Mouse (Mus musculus) lung, adult 18-20 months (tissue): ENCODE data around the gene Spaca1.
"Not testable (repeated sequence)": the region's sequence is repeated elsewhere in the genome, so short reads cannot be mapped to it uniquely, and the experiment has no call there.

Experiments used
- DNase-seq, 2 experiments: peaks; one replicate each; pipeline ENCODE4 v3.0.0; 2022; ENCODE audit warnings: mixed read lengths in 2 of 2

Gene Spaca1

DNA sequence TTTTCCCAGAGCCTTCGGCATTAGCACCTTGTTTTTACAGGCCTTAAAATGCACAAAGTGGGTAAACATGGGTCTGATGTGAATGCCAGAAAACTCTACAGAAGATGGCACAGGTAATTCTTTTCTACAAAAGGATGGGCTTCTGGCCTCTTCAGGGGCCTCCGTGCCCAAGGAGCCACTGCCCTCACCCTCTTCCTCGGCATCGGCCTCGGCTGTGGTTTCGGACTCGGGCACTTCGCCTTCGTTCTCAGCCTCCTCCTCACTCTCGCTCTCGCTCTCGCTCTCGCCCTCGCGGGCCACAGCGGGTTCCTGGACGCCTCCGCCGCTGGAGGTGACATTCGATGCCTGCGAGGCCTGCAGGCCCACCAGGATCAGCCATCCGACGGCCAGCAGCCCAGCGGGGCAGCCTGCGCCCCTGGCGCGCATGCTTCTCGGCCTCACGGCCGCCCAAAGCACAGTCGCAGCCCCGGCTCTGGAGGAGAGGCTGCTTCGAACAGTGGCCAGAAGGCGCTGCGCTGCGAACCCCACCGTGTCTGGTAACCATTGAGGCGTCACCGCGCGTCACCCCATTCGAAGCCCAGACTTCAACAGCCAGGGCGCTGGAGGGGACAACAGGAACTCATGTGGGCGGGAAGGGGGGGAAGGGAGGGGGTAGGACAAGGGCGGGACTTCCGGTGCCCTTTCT lies at the start of gene Spaca1:
Gene Spaca1 (minus strand): TSS at position 621 of the 685 bp plus-strand sequence.
- DNase-seq = no peak

DNA sequence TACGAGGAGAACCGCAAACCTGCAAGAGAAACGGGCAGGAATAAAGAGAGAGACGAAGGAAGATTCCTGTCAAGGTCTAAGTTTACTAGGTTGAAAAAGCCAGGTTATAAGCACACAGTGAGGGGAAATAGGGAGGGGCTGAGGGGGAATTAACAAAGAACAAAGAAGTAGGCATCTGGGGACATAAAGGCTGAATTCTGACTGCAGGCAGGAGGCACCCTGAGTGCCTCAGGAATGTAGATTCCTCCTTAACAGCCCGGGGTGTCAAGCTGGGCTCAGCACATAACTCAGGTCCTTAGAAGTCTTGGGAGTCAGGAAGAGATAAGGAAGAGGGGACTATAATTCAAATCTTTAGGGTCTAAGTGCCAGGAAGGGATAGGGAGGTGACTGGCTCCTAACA lies 37.3 kb upstream of the Spaca1 start:
- DNase-seq = not testable (repeated sequence)

DNA sequence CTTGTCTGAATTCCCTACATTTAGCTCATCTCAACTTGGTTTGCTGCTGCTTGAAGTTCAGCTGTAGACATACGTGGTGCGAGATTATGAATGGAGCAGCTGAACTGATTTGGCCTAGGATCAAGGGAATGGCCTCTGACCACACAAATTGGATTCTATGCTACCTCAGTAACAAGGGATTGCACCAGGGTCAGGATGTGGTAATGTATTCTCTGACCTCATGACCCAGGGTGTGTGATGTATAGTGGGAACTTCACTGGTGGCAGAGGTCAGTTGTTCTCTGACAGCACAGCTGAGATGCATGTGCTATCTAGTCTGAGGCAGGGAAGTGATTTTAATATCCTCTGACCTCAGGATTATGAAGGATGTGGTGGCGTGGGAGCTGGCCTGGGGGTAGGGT lies 31.1 kb upstream of the Spaca1 start:
- no peak for DNase-seq

DNA sequence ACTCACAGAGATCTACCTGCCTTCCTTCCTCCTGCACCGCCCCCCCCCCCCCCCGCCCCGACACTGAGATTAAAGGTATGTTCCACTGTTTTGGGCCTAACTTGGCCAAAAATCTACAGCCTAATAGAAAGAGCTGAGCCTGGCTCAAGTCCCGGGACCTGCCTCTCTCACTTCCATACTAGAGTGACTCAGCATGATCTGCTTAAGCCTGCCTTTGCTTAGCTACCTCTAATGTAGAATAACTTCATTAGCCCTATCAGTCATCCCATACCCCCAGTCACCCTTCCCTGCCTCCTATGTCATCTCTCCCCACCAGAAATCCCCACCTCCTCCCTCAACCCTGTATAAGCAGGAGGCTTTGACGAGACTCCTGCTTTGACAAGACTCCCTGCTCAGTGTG lies 19.0 kb upstream of the Spaca1 start:
- DNase-seq = no peak

DNA sequence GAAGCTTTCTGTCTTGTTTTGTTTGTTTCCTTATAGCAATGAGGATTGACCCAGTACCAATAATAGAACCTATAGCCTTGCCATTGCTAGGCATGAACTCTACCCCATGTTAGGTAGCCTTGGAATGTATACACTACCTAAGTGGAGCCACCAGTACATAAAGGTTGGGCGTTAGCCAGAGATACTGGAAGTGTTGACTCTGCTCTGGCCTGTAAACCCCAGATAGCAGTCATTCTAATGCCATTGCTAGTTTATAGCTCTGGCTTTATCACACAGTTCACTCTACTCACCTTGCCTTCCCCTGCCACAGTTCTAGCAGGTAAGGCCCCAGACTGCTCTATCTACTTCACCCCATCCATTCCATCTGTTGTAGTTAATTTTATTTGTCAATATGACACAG lies 8.3 kb upstream of the Spaca1 start:
- no peak for DNase-seq

DNA sequence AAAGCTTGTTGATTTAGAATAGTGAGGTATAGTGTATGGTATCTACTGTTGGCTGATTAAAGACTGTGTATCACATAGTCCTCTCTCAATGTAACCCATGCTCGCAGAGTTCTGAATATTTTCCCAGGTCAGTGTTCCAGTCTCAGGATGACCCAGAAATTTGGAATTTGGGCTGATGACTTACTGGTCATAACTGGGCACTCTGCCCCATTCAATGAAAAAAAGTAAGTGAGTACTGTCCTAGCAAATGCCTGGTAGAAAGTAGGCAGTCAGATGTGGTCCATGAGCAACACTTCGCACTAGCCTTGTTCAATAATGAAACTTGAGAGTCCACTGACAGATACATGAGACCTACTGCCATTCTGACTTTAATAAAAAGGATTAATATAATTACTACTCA lies 23.2 kb downstream of the Spaca1 start:
- DNase-seq = no peak

DNA sequence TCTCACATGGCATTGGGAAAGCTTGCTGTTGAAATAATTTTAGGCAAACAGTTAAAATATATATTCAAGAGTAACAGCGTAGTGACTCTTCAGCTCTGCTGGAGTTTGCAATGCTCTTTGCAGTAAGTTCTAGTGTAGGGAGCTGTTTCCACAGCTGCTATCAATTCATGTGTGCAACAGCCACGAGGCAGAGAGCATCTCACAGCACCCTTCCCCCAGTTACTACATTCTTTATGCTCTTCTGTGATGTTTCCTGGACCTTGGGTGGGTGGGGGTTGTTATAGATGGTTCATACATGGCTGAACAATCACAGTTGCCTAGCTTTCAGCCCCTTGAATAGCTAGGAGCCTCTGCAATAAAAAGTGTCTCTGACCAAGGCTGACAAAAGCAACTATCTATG lies 28.5 kb downstream of the Spaca1 start:
- DNase-seq = no peak

DNA sequence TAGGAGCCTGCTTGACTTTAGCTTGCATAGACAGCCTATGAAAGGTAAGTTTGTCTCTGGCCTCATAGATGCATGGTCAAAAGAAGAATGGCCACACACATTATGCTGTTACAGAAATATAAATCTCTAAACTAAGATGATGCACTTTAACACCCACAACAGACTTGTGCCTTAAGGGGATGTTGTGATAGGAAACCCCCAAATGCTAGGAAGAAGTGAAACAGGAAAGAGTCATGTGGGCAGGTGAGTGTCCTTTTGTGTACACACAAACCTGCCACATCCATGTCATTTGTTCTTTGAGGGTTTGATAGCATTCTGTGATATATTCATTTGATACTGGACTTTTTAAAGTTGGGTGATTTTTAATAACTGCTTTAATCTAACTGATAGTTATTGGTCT lies 53.6 kb downstream of the Spaca1 start:
- no peak for DNase-seq

DNA sequence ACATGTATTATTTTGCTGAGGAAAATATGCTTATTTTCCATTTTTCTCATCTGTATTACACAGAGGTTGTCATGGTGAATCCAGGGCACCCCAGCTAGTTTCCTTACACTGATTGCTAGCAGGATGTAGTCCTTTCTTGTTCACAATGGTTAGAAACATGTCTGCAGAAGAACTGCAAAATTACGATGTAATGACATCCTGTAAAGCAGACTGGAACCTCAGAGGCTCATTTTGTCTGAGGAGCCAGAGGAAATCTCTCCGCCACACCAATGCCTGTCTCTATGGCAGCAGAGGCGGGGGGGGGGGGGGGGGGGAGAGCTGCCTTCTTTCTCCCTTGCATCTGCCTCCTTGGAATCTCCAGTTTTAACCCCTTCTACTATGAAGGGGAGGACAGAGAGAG lies 57.3 kb downstream of the Spaca1 start:
- DNase-seq = no peak

DNA sequence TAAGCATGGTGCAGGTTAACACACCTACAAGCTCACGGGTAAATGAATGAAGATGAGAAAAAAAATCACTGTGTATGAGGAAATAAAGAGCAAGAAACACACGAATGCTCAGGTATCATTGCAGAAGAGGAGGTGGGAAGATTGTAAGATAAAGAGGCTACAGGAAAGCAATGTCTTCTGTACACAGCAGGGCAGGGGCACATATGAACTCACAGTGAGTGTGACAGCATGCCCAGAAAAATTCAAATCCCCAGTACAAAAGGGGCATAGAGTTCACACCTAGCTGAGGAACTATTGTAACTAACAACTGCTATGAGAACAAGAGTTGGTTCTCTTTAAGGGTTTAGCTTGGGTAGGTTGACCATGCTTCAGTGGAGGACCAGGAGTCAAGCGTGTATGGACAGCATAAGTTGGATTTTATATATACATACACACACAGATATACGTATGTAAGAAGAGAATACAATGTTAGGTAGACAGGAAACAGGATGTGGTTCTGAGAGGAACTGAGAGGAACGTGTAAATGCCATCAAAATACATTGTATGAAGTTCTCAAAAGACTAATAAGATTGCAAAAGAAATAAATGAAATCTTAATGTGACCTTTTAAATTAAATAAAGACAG lies 61.4 kb downstream of the Spaca1 start:
- DNase-seq = no peak
